Mouse (Mus musculus) limb, embryonic 11.5 days (tissue): Measurements from ENCODE around the gene Dscaml1. TPM values are rescaled to one million over a fixed set of nuclear protein-coding genes. Genes with fewer than 3 reads are reported as not detected.

ENCODE experiments used
- ATAC-seq: fragments of 200-750 bp; cut with Nextera tagmentation; 2 replicates; pipeline ENCODE4 v1.8.0; 2017; ENCODE audit warnings: low read depth; ENCODE audit not compliant: insufficient number of reproducible peaks, low FRiP score, low TSS enrichment
- DNase-seq: peaks from one replicate; pipeline ENCODE4 v3.0.0-alpha.2; 2015; ENCODE audit warnings: low spot score
- H3K27ac ChIP-seq: fragments of 300-500 bp; sonication (generic); replicated peaks from 2 replicates; pipeline ENCODE4 v1.5.1; 2014; ENCODE audit warnings: low read depth, mild to moderate bottlenecking, low read length
- H3K27me3 ChIP-seq: fragments of 300-500 bp; sonication (generic); 2 replicates; pipeline ENCODE4 v1.6.1; 2014; ENCODE audit warnings: mild to moderate bottlenecking, low read length, mixed read lengths; ENCODE audit not compliant: control insufficient read depth, insufficient read depth
- H3K36me3 ChIP-seq: fragments of 300-500 bp; sonication (generic); 2 replicates; pipeline ENCODE4 v1.6.1; 2014; ENCODE audit warnings: mild to moderate bottlenecking, low read length, moderate library complexity, mixed read lengths; ENCODE audit not compliant: control insufficient read depth, insufficient read depth
- H3K4me1 ChIP-seq: fragments of 300-500 bp; sonication (generic); 2 replicates; pipeline ENCODE4 v1.6.1; 2014; ENCODE audit warnings: low read length, mixed read lengths; ENCODE audit not compliant: control insufficient read depth, insufficient read depth
- H3K4me2 ChIP-seq: fragments of 300-500 bp; sonication (generic); 2 replicates; pipeline ENCODE4 v1.6.1; 2014; ENCODE audit warnings: low read depth, mild to moderate bottlenecking, moderate library complexity; ENCODE audit not compliant: severe bottlenecking
- H3K4me3 ChIP-seq: fragments of 300-500 bp; sonication (generic); 2 replicates; pipeline ENCODE4 v1.5.1; 2014; ENCODE audit warnings: low read depth, low read length
- H3K9ac ChIP-seq: fragments of 300-500 bp; sonication (generic); 2 replicates; pipeline ENCODE4 v1.6.1; 2014; ENCODE audit warnings: mild to moderate bottlenecking, low read length
- H3K9me3 ChIP-seq: fragments of 300-500 bp; sonication (generic); 2 replicates; pipeline ENCODE4 v1.6.1; 2016; ENCODE audit warnings: low read length; ENCODE audit not compliant: control insufficient read depth
- WGBS: fragments of 180-500 bp; shearing (Covaris S2); extraction: QIAGEN DNeasy Blood & Tissue Kit; methylation state at CpG from one replicate; pipeline ENCODE4 v1.1.7; 2014; 5-methylcytosine and 5-hydroxymethylcytosine counted together
- polyA plus RNA-seq: library from polyadenylated mRNA; unstranded; fragments of >200 nt; fragmentation: Nextera tagmentation; extraction: Ambion mirVana; gene quantifications from 2 replicates; pipeline ENCODE4 v1.2.1, GENCODE M21; 2014

Dscaml1 gene
- polyA plus RNA-seq, 1 experiment from 2014 or later = 0.11 TPM

DNA sequence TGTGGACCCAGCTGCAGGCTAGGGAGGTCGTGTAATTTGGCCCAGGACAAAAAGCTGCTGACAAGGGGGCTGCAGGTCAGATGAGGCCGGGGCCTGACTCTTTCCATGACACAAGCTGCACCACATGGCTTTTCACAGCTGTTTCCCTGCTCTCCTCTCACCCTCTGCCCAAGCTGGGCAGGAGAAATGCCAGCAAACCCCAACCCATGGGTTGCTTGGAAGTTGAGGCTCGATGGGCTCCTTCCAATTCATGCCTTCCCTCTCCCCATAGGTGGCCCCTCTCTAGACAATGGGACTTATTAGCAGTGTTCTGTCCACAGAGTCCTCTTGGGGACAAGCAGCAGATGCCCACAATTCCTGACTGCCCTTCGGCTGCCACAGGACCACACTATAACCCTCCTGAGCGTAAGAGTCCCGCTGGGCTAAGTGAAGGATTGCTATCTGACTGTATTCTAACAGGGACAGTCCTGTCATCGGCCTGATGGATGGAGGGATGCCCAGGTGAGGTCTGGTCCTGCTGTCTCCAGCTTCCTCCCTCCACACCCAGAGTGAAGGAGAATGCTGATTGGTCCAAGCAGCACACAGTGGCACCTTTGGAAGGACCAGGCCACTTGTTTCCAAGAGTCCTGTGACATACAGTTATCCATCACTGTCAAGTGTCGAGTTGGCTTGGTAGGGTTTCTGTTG is 365.2 kb downstream of the Dscaml1 start:
- ATAC-seq (no peak), DNase-seq (no peak)
- H3K36me3 ChIP-seq = no peaks in the 10 kb centered on the region; the same call in none of the 2 replicates
- H3K27me3 ChIP-seq = no peaks in the 10 kb centered on the region
- H3K4me2 ChIP-seq = no peak overlapping the region
- H3K4me1 ChIP-seq = no peaks in the 10 kb centered on the region
- no peak overlapping the region for H3K4me3 ChIP-seq
- no peak overlapping the region for H3K9ac ChIP-seq
- WGBS = 79% methylated on average over 8 of the region's 8 CpGs
- no peak overlapping the region for H3K27ac ChIP-seq
- no peaks in the 10 kb centered on the region for H3K9me3 ChIP-seq

DNA sequence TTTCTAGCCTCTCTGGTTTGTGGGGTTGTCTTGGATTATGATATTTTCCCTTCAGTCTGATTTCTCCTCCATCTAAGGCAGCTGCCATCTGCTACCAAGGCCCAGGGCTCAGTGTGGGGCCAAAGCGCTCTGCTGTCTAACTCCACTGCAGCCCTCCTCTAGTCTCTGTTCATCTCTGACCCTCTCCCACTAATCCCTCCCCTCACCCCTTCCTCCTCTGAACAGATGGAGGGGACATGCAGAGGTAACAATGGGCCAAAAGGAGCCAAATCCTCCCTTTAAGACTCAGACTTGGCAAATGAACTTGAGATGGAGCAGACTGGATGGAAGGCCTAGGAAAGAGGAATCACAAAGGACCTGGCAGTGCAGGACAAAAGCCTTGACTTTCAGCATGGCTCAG is 365.8 kb downstream of the Dscaml1 start:
- no peak for ATAC-seq
- 71% methylated on average over 1 of the region's 1 CpGs for WGBS

DNA sequence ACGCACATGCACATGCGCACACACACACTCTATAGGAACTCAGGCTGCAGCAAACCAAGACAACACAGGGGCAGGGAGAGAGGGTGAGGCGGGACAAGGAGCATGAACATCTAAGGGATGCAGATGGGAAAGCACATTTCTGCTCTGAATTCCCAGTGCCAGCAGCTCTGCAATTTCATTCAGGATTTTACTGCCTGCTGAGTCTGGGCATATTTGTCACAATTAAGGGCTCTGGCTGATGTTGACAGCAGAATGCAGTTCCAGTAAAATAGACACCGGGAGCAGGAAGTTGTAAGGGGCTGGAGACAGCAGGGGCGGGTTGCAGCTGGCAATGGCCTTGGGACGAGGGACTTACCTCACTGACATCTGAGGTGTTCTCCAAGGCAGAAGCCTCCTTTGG is 367.3 kb downstream of the Dscaml1 start:
- no peaks in the 10 kb centered on the region; the same call in none of the 2 replicates for H3K36me3 ChIP-seq
- DNase-seq = no peak
- ATAC-seq = no peak

More for the DNA sequence above, 365.8 kb downstream of the Dscaml1 start:
- Histone ChIP-seq H3K4me1 (no peaks in the 10 kb centered on the region), H3K9ac (no peak overlapping the region), H3K27ac (no peak overlapping the region), H3K4me2 (no peak overlapping the region), H3K27me3 (no peaks in the 10 kb centered on the region), H3K4me3 (no peak overlapping the region), H3K36me3 (no peaks in the 10 kb centered on the region; the same call in none of the 2 replicates), H3K9me3 (no peaks in the 10 kb centered on the region)
- no peak for DNase-seq

DNA sequence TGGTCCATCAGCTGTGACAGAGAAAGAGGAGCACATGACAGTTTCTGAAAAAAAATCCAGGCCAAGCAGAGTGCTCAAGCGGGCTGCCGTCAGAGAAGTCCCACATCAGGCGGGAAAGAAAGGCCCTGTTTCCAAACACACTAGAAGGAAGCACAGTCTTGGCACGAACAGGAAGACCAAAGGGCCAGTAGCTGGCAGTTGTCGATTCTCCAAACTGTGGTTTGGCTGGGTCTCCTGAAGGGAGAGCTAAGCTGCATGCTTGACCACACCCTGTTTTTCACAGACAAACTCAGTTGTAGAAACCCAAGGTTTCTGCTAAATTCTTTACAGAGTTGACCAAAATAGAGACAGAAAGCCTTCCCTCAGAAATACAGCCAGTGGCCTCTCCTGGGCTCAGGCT is 369.3 kb downstream of the Dscaml1 start:
- no peak overlapping the region for H3K4me3 ChIP-seq
- WGBS = 87% methylated on average over 5 of the region's 5 CpGs
- H3K4me1 ChIP-seq = peaks cover 12% of the 10 kb centered on the region
- no peak overlapping the region for H3K9ac ChIP-seq
- H3K27ac ChIP-seq = no peak overlapping the region
- no peaks in the 10 kb centered on the region; the same call in none of the 2 replicates for H3K36me3 ChIP-seq
- no peak for ATAC-seq
- DNase-seq = no peak
- H3K4me2 ChIP-seq = no peak overlapping the region
- H3K27me3 ChIP-seq = no peaks in the 10 kb centered on the region
- no peaks in the 10 kb centered on the region for H3K9me3 ChIP-seq

More for the DNA sequence above, 367.3 kb downstream of the Dscaml1 start:
- Histone ChIP-seq H3K27me3 (no peaks in the 10 kb centered on the region), H3K27ac (no peak overlapping the region), H3K4me2 (no peak overlapping the region), H3K4me3 (no peak overlapping the region), H3K9me3 (no peaks in the 10 kb centered on the region), H3K9ac (no peak overlapping the region), H3K4me1 (peaks cover 4% of the 10 kb centered on the region)
- 84% methylated on average over 6 of the region's 6 CpGs for WGBS

DNA sequence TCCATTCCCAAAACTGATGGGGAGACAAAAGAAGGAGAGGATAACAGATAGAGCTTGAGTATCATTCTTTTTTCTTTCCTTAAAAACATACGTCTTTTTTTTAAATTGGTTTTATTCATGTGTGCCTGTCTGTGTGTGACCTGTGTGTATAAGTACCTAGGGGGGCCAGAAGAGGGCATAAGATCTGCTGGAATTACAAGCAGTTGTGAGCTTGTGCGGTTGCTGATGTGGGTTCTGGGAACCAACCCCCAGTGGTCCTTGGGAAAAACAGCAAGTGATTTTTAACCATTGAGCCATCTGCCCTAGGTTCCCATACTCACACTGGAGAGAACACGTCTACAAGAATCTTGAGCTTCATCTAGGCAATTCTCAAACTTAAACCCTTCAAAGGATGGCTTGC is 370.8 kb downstream of the Dscaml1 start:
- H3K9me3 ChIP-seq = no peaks in the 10 kb centered on the region
- DNase-seq (no peak), ATAC-seq (no peak)
- WGBS = 89% methylated on average over 3 of the region's 3 CpGs
- no peak overlapping the region for H3K4me3 ChIP-seq
- H3K27ac ChIP-seq = no peak overlapping the region
- peaks cover 12% of the 10 kb centered on the region for H3K4me1 ChIP-seq
- H3K27me3 ChIP-seq = no peaks in the 10 kb centered on the region
- H3K36me3 ChIP-seq = no peaks in the 10 kb centered on the region
- H3K4me2 ChIP-seq = no peak overlapping the region
- no peak overlapping the region for H3K9ac ChIP-seq

DNA sequence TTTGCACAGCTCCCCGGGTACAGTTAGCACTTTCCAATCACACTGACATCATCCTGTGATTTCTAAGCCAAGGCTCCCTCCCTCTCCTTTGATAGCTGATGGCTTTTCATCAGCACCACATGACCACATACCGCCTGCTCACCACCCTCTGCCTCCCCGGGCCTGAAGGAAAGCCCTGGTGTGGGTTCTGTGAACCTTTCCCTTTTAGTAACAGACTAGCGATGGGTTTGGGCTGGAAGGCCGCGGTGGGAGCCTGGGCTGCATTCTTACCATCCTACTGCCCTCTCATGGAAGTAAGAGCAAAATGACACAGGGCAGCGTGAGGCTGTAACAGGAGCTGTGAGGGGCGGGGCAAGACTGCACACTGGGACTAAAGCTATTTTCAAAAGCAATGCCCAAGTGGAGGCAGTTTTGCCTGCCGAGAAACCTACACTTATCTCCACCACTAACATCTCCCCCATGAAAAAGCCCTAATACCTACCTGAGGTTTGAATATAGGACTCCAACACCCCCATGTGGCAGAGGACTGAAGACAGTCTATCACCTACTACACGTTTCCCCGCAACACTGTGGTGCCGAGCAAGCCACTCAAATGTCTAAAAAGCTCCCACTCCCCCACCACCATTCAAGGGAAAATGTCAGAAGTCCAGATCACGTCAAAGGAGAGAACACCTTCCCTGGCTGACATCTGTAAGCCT is 372.2 kb downstream of the Dscaml1 start:
- peaks cover 12% of the 10 kb centered on the region for H3K4me1 ChIP-seq
- ATAC-seq (peak; percentile 62; the same call in 1 of the 2 replicates), DNase-seq (peak; percentile 81)
- 15% methylated on average over 13 of the region's 13 CpGs for WGBS
- H3K27ac ChIP-seq = peak overlapping the region; percentile 9
- no peak overlapping the region for H3K4me3 ChIP-seq
- no peaks in the 10 kb centered on the region for H3K36me3 ChIP-seq
- H3K9ac ChIP-seq = no peak overlapping the region
- no peaks in the 10 kb centered on the region for H3K27me3 ChIP-seq
- no peaks in the 10 kb centered on the region for H3K9me3 ChIP-seq
- peak overlapping the region; percentile 33; the same call in 1 of the 2 replicates for H3K4me2 ChIP-seq

DNA sequence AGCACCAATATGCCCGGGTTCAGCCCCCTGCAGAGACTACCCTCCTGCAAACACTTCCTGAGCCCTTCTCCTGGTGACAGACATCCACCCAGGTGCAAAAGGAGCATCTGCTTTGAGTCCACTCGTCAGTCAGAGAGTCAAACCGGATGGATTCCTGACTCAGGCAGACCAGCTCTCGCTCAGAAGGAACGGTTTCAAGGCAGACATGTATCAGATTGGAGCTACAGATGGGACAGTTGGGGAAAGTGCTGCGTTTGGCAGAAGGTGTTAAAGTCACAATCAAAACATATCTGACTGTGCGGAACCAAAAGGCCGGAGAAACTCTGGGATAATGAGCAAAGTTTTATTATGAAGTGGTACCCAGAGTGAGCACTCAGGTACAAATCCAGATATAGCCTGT is 373.0 kb downstream of the Dscaml1 start:
- Histone ChIP-seq H3K9ac (no peak overlapping the region), H3K27ac (peak overlapping the region; percentile 9), H3K36me3 (no peaks in the 10 kb centered on the region), H3K9me3 (no peaks in the 10 kb centered on the region), H3K4me1 (peaks cover 12% of the 10 kb centered on the region), H3K27me3 (no peaks in the 10 kb centered on the region), H3K4me2 (no peak overlapping the region), H3K4me3 (no peak overlapping the region)
- ATAC-seq = no peak
- 72% methylated on average over 8 of the region's 8 CpGs for WGBS
- no peak for DNase-seq
